Mouse (Mus musculus) neural tube, embryonic 11.5 days (tissue): Measurements from ENCODE around the gene Gm21962. TPM values are rescaled to one million over a fixed set of nuclear protein-coding genes. Genes with fewer than 3 reads are reported as not detected.
A peak's percentile ranks its signal among the peaks of the same experiment; 100 is the strongest.

Experiments used
- ATAC-seq: fragments of 200-750 bp; cut with Nextera tagmentation; 2 replicates; pipeline ENCODE4 v1.8.0; 2017; ENCODE audit warnings: moderate number of reproducible peaks, mild to moderate bottlenecking, moderate TSS enrichment, moderate library complexity; ENCODE audit not compliant: insufficient read depth, low FRiP score, low TSS enrichment
- DNase-seq: peaks from one replicate; pipeline ENCODE4 v3.0.0-alpha.2; 2015; ENCODE audit warnings: low spot score
- H3K27ac ChIP-seq: fragments of 300-500 bp; sonication (generic); 2 replicates; pipeline ENCODE4 v1.5.1; 2014; ENCODE audit warnings: low read depth, mild to moderate bottlenecking, low read length
- H3K27me3 ChIP-seq: fragments of 300-500 bp; sonication (generic); 2 replicates; pipeline ENCODE4 v1.6.1; 2014; ENCODE audit warnings: mild to moderate bottlenecking, low read length, mixed read lengths; ENCODE audit not compliant: control insufficient read depth, insufficient read depth
- H3K36me3 ChIP-seq: fragments of 300-500 bp; sonication (generic); 2 replicates; pipeline ENCODE4 v1.6.1; 2014; ENCODE audit warnings: mild to moderate bottlenecking, low read length, moderate library complexity, mixed read lengths; ENCODE audit not compliant: control insufficient read depth, insufficient read depth
- H3K4me1 ChIP-seq: fragments of 300-500 bp; sonication (generic); 2 replicates; pipeline ENCODE4 v1.6.1; 2014; ENCODE audit warnings: low read length, mixed read lengths; ENCODE audit not compliant: control insufficient read depth, insufficient read depth
- H3K4me2 ChIP-seq: fragments of 300-500 bp; sonication (generic); 2 replicates; pipeline ENCODE4 v1.6.1; 2014; ENCODE audit warnings: low read depth, mild to moderate bottlenecking, moderate library complexity
- H3K4me3 ChIP-seq: fragments of 300-500 bp; sonication (generic); 2 replicates; pipeline ENCODE4 v1.5.1; 2014; ENCODE audit warnings: low read depth, low read length
- H3K9ac ChIP-seq: fragments of 300-500 bp; sonication (generic); 2 replicates; pipeline ENCODE4 v1.6.1; 2014; ENCODE audit warnings: mild to moderate bottlenecking, low read length
- H3K9me3 ChIP-seq: fragments of 300-500 bp; sonication (generic); 2 replicates; pipeline ENCODE4 v1.6.1; 2016; ENCODE audit warnings: low read length; ENCODE audit not compliant: control insufficient read depth
- WGBS: fragments of 180-500 bp; shearing (Covaris S2); extraction: QIAGEN DNeasy Blood & Tissue Kit; methylation state at CpG from one replicate; pipeline ENCODE4 v1.1.7; 2014; 5-methylcytosine and 5-hydroxymethylcytosine counted together
- polyA plus RNA-seq: library from polyadenylated mRNA; unstranded; fragments of >200 nt; fragmentation: Nextera tagmentation; extraction: Ambion mirVana; gene quantifications from 2 replicates; pipeline ENCODE4 v1.2.1, GENCODE M21; 2014

Gm21962 gene
- polyA plus RNA-seq, 1 experiment from 2014 or later, result not detected

GRCm38 (mm10) chr3:137642137-137642536 is 29.2 kb upstream of the Gm21962 start:
- H3K9me3 ChIP-seq, result no peaks in the 10 kb centered on the region
- no peak overlapping the region for H3K4me2 ChIP-seq
- H3K4me1 ChIP-seq, result no peaks in the 10 kb centered on the region
- DNase-seq, result no peak
- no peaks in the 10 kb centered on the region for H3K27me3 ChIP-seq
- ATAC-seq, result no peak
- H3K4me3 ChIP-seq, result no peak overlapping the region
- H3K27ac ChIP-seq, result no peak overlapping the region
- no peak overlapping the region for H3K9ac ChIP-seq
- no peaks in the 10 kb centered on the region for H3K36me3 ChIP-seq
- whole genome bisulfite sequencing, result 43% methylated on average over 8 of the region's 8 CpGs

GRCm38 (mm10) chr3:137642568-137642967 is 28.8 kb upstream of the Gm21962 start:
- no peaks in the 10 kb centered on the region for H3K36me3 ChIP-seq
- no peak overlapping the region for H3K9ac ChIP-seq
- no peak overlapping the region for H3K4me3 ChIP-seq
- no peaks in the 10 kb centered on the region for H3K27me3 ChIP-seq
- DNase-seq (no peak), ATAC-seq (no peak)
- 50% methylated on average over 3 of the region's 3 CpGs for WGBS
- no peak overlapping the region for H3K27ac ChIP-seq
- H3K4me2 ChIP-seq, result no peak overlapping the region
- no peaks in the 10 kb centered on the region for H3K9me3 ChIP-seq
- no peaks in the 10 kb centered on the region for H3K4me1 ChIP-seq

GRCm38 (mm10) chr3:137644081-137644480 is 27.2 kb upstream of the Gm21962 start:
- H3K4me3 ChIP-seq, result no peak overlapping the region
- no peak overlapping the region for H3K9ac ChIP-seq
- no peaks in the 10 kb centered on the region for H3K4me1 ChIP-seq
- no peaks in the 10 kb centered on the region for H3K27me3 ChIP-seq
- H3K36me3 ChIP-seq, result no peaks in the 10 kb centered on the region
- DNase-seq (no peak), ATAC-seq (no peak)
- WGBS, result 88% methylated on average over 3 of the region's 3 CpGs
- no peaks in the 10 kb centered on the region for H3K9me3 ChIP-seq
- H3K27ac ChIP-seq, result no peak overlapping the region
- no peak overlapping the region for H3K4me2 ChIP-seq

DNA sequence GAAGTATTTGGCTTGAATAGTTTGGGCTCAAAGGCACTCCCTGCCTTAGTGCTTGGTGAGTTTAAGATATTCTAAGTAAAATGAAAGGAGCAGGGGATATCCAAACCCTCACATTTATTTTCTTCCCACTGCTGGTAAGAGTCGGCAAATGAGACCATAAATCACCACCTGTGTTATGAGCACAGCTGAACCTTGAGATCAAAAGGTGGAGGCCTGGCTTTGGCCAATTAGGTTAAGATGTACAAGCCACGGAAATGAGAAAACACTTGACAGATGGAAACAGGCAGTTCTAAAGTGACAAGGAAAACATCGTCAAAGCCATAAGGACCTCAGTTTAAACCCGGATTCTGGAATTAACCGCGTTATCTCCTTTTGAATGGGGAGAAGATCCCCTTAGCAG is 26.4 kb upstream of the Gm21962 start:
- Histone ChIP-seq H3K27me3 (no peaks in the 10 kb centered on the region), H3K27ac (no peak overlapping the region), H3K4me3 (no peak overlapping the region), H3K4me2 (no peak overlapping the region), H3K4me1 (no peaks in the 10 kb centered on the region), H3K9me3 (no peaks in the 10 kb centered on the region), H3K36me3 (no peaks in the 10 kb centered on the region), H3K9ac (no peak overlapping the region)
- WGBS, result 57% methylated on average over 6 of the region's 6 CpGs
- DNase-seq (no peak), ATAC-seq (no peak)

GRCm38 (mm10) chr3:137647427-137648100 is 23.8 kb upstream of the Gm21962 start:
- Histone ChIP-seq H3K27me3 (no peaks in the 10 kb centered on the region), H3K9me3 (no peaks in the 10 kb centered on the region), H3K4me3 (no peak overlapping the region), H3K27ac (no peak overlapping the region), H3K9ac (no peak overlapping the region), H3K4me2 (no peak overlapping the region), H3K4me1 (no peaks in the 10 kb centered on the region), H3K36me3 (no peaks in the 10 kb centered on the region)
- no peak for DNase-seq
- no peak for ATAC-seq
- 75% methylated on average over 12 of the region's 12 CpGs for WGBS

GRCm38 (mm10) chr3:137649112-137649511 is 22.2 kb upstream of the Gm21962 start:
- DNase-seq, result no peak
- H3K9me3 ChIP-seq, result no peaks in the 10 kb centered on the region
- no peaks in the 10 kb centered on the region for H3K36me3 ChIP-seq
- H3K4me2 ChIP-seq, result no peak overlapping the region
- no peaks in the 10 kb centered on the region for H3K4me1 ChIP-seq
- H3K4me3 ChIP-seq, result no peak overlapping the region
- no peak for ATAC-seq
- no peak overlapping the region for H3K27ac ChIP-seq
- no peaks in the 10 kb centered on the region for H3K27me3 ChIP-seq
- 83% methylated on average over 5 of the region's 5 CpGs for WGBS
- no peak overlapping the region for H3K9ac ChIP-seq

- WGBS, result 93% methylated on average over 2 of the region's 2 CpGs
- no peaks in the 10 kb centered on the region for H3K4me1 ChIP-seq
- no peak overlapping the region for H3K27ac ChIP-seq
- H3K27me3 ChIP-seq, result no peaks in the 10 kb centered on the region
- no peaks in the 10 kb centered on the region for H3K9me3 ChIP-seq
- no peaks in the 10 kb centered on the region for H3K36me3 ChIP-seq
- DNase-seq, result no peak
- ATAC-seq, result no peak
- H3K4me3 ChIP-seq, result no peak overlapping the region
- no peak overlapping the region for H3K4me2 ChIP-seq
- no peak overlapping the region for H3K9ac ChIP-seq
These were observed 18.5 kb upstream of the Gm21962 start for GRCm38 (mm10) chr3:137652853-137653252.

- 13% methylated on average over 3 of the region's 3 CpGs for WGBS
- DNase-seq, result peak; percentile 30
- Histone ChIP-seq H3K27ac (0 out of 2 replicates have a peak overlapping the region, but pooled peaks have one; percentile 20), H3K27me3 (no peaks in the 10 kb centered on the region), H3K4me2 (no peak overlapping the region), H3K9ac (no peak overlapping the region; the same call in 1 of the 2 replicates), H3K4me3 (no peak overlapping the region), H3K9me3 (no peaks in the 10 kb centered on the region), H3K36me3 (no peaks in the 10 kb centered on the region), H3K4me1 (peaks cover 5% of the 10 kb centered on the region; the same call in 1 of the 2 replicates)
- ATAC-seq, result peak; percentile 52; the same call in 1 of the 2 replicates
These were observed 9.6 kb downstream of the Gm21962 start for GRCm38 (mm10) chr3:137680923-137681322.
